Mouse (Mus musculus) spleen, adult 10 weeks (tissue): ENCODE measurements around the gene Strbp. TPM values are rescaled to one million over a fixed set of nuclear protein-coding genes. Genes with fewer than 3 reads are reported as not detected.

Experiments used
- polyA plus RNA-seq: library from polyadenylated mRNA; stranded (reverse); fragments of 350-450 nt; fragmentation: Illumina TruSeq; extraction: RNeasy Lipid Tissue Mini Kit (QIAGEN cat#74804); gene quantifications from one replicate; pipeline ENCODE4 v1.2.3, GENCODE M21; 2015; ENCODE audit warnings: low replicate concordance; ENCODE audit not compliant: insufficient read depth

Strbp gene
- 90.4 TPM for polyA plus RNA-seq

DNA sequence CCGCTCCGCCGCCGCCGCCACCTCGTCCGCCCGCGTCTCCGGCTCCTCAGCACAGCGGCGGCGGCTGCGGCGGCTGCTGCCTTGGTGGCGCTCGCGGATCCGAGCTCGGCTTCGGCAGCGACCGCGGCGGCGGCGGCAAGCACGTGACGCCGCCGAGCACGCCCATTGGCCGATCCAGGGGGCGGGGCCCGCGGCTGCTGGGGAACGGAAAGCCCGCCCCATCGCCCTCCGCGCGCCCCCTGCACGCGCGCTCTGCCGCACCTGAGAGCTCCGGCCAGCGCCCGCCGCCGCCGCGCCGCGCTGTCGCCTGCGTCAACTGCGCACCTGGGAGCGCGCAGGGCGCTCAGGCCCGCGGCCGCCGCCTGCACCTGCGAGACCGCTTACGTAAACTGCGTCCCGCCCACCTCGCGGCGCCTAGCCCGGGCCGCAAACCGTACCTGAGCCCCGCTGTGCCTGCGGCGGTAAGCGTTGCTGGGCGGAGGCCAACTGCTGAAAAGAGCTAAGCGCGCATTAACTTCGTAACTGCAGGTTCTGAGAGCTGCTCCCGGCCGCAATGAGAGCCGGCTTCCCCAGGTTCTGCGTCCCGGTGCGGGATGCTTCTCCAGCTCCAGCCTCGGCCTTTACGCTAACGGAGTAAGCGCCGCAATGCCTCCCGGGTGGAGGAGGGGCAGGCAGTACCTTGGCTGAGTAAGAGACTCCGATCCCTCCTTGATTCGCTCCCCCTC is at the start of gene Strbp:
Gene Strbp (minus strand): TSS at position 630 of the 725 bp plus-strand sequence.

DNA sequence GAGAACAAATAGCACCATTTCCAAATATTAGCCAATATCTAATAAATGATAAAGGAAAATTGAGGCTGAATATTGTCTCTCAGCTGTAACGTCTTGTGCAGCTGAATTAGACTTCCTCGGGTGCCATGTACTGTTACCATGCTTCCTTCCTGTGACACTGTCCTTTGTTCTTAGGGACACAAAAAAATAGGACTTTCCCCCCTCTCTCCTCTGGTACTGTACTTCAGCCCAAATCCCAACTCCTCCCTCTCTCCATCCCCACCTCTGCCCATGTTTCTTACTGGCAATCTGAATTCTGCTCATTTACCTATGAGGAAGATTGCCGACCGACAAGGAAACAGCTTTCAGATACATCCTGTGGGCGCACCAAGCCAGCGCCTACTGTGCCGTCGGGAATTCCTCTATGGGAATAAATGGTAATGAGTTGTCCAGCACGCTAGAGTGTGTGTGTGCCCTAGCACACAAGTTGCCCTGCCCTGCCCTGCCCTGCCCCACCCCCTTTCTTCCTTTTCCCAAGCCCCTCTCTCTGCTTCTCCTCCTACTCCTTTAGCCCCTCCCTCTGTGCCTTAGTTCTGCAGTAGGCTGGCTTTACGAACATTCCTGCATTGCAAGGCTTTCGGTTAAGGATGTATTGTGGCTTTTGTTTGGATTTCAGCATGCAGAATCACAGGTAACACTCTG is 187.5 kb downstream of the Strbp start, which contains the start of gene Gpr21:
Gene Gpr21 (plus strand): TSS at position 303 of the 681 bp plus-strand sequence.

DNA sequence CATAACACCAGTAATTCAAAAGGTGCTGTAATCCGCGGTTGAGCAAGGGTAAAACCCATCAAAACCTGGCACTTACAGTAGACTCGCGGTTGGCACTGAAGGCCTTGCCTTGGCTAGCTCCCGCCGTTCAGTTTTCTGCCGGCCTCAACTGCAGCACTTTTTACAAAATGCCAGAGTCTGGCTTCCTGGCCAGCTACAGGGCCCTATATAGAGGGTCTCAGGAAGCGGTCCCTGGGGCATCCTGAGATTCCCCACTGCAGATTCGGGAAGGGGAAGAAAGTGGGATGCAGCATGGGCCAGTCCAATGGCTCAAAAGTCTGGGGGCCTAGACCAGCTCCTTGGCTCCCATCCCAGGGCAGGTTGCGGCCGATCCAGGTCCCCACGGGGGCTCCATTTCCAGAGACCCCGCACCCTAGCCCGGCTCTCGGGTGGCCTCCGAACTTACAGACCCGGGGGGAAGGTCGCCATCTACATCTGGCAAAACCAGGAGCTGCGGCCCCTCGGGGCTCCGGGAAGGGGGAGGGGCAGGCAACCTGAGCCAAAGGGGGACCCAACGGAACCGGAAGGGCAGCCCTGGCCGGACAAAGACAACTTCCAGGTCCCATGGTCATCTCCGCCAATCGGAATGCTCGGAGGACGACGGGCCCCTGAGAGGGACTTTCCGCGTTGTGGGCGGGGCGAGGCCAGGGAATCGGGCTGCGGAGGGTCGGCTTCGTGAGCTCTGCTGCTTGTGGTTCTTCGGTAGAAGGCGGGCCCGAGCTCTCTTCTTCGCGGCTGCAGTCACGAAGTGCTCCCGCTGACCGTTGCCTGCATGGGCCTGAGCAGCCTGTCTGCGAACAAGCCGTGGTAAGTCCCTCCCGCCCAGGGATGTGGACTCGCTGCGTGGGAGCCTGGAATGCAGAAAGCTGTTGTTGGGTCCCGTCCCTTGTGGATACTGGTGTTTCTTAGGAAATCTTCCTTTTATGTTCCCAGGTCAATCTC is 260.8 kb downstream of the Strbp start, which contains the start of the genes Zbtb26, Zbtb6 and Rabgap1:
Gene Zbtb26 (minus strand): TSS at position 525 of the 981 bp plus-strand sequence.
Gene Zbtb6 (minus strand): TSS at position 561 of the 981 bp plus-strand sequence.
Gene Rabgap1 (plus strand): TSS at position 669 of the 981 bp plus-strand sequence.

Other genes starting within 250 kb of the Strbp start
- gene Gpr21, start 187.5 kb downstream of the Strbp start, polyA plus RNA-seq, result 0.26 TPM
- gene Crb2, start 72.4 kb upstream of the Strbp start, polyA plus RNA-seq, result 0.11 TPM